Mouse (Mus musculus): ENCODE measurements around the gene Amph.

DNA sequence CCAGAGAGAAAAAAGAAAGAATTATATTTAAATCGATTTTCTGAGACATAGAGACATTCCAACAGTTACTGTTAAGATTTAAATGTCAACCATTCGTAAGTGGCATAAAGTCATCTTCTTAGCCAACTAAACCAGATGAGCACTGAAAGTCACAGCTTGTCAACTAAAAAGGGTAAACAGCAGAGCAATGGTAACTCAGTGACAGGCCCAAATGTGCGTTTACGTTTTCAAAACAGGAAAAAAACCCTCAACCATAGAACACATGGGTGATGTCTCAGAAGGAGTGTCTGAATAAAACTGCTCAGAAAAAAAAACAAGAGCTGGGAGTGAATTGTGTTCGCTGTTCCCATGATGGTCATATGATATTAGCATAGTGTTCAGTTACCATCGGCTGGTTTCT lies 44.4 kb upstream of the Amph start:
- TF ChIP-seq CTCF (conservative IDR thresholded peaks at IDR 0.05; ENCODE audit: insufficient read depth, insufficient read length, low read depth, low read length) (no peak), POLR2A (IDR thresholded peaks at IDR 0.05; ENCODE audit: low read depth, low read length) (no peak)
